Mouse (Mus musculus): ENCODE measurements around the gene L3mbtl1. TPM values are rescaled to one million over a fixed set of nuclear protein-coding genes. Genes with fewer than 3 reads are reported as not detected.

The L3mbtl1 gene
- 0.04 and 0.27 TPM in 2 replicates for total RNA-seq (2015)
- 0.16 TPM in 1 of 2 replicates, not detected in the other for total RNA-seq (2017)

DNA sequence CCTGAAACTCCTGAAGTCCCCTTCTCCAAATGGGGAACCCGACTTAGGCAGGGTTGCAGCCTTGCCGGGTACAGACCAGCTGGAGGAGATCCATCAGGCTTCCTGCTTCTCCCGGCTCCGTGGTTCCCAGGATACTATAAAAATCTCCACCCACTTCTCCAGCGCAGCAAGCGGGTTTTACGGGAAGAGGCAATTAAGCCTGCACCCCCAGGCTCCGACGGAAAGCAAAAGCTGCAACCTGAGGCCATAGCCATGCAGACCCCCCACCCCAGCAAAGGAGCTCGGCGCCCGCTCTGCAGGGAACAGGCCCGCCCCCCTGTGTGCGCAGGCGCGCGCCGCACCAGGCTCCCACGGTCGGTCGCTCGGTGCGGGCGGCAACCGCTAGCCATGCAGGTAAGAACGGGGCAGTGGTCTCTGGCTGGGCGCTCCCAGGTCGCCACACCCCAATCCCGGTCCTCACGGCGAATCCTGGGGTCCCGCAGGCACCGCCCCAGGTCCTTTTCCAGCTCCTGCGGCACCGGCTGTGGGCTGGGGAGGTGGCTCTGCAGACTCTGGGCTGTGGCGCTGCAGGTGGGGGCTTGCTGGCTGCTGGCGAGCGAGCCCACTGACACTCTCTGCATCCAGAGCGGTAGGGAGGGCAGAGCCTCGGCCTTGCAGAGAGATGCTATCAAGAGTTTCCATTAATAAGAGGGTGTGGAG, at the start of gene L3mbtl1:
L3mbtl1 (plus strand) TSS at position 325 of the 699 bp plus-strand sequence.
- 0 out of 2 replicates have a peak, but pooled peaks have one; percentile 39 for ATAC-seq (ENCODE audit: poor library complexity, severe bottlenecking)

GRCm38 (mm10) chr2:162899256-162899655, 44.0 kb upstream of the L3mbtl1 start:
- 0 out of 2 replicates have a peak, but pooled peaks have one; percentile 56 for ATAC-seq (ENCODE audit: poor library complexity, severe bottlenecking)

DNA sequence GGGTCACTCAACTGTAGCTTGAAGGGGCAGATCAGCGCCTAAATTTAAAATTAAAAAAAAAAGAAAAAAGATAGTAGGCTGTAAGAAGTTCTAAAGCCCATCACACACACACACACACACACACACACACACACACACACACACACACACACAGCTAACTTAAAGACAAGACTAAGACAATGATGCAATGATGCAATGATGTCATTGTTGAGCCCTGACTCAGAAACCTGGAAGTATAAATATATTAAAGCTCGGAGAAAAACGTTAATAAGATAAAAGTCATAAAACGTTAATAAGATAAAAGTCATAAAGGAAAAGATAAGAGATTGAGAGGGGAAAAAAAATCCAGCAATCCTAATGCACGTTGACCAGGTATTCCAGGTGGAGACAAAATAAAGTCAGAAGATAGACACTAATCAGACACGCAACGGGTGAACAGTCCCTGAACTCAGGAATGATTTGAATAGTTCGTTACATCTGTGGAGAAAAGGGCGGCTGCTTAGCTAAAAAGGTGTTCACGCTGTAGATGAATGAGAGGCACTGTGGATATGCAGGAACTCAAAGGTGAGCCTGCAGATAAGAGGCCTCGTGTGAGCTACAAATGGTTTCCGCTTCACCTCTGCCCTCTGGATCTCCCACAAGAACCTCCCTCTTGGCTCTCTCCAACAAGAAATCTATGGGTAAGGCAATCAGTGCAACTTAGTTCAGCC, 43.2 kb upstream of the L3mbtl1 start:
- ATAC-seq (ENCODE audit: poor library complexity, severe bottlenecking) = no peak

DNA sequence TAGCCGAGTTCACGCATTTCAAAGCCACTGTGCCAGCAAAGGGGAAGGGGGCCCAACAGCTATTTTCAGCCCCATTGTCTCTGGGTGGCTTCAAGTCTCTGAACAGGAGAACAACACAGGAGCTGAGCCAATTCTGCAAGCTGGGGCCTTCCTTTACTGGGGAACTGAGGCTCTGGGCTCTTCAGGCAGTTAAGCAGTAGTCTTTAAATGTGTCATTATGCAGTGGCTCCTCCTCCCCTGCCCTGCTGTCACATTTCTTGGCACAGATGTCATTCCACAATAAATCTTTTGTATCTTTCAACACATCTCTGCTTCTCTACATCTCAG, 42.7 kb upstream of the L3mbtl1 start:
- ATAC-seq (ENCODE audit: poor library complexity, severe bottlenecking) = no peak

DNA sequence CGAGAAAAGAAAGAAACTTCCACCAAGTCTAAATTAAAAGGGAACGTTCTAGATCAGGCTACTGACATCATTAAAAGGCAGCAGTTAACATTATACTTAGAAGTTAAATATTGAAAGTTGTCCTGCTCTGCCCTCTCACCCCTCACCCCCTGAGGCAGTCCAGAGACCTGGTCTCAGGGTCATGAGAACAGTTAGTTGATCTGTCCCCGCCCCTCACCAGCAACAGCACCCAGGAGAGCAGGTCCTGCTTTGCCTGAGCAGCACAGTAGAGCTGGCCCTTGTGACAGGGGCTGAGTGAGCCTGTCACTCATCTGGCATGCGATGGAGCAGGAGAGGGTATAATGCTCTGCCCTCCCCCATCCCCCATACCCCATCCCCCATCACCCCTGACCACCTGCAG, 37.4 kb upstream of the L3mbtl1 start:
- no peak for ATAC-seq (ENCODE audit: poor library complexity, severe bottlenecking)

- no peak for ATAC-seq (ENCODE audit: poor library complexity, severe bottlenecking)
Observed at GRCm38 (mm10) chr2:162908052-162908491, 35.2 kb upstream of the L3mbtl1 start.

DNA sequence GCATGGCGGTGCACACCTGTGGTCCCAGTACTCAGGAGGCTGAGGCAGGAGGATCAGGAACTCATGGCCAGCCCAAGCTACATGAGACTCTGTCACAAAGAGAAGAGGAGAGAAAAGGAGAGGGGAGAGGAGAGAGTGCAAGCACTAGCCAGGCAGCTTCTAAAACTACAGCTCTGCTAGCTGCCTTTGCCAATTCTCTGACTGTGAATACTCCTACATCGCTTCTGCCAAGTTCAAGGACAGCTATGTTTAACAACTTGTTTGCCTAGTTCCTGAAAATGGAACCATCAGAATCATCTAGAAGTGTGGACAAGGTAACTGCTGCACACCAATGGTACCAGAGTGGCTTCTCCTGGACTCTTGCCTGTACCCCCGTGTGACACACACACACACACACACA, 29.2 kb upstream of the L3mbtl1 start:
- no peak for ATAC-seq (ENCODE audit: poor library complexity, severe bottlenecking)

- ATAC-seq (ENCODE audit: poor library complexity, severe bottlenecking) = no peak
Observed at GRCm38 (mm10) chr2:162914519-162914918, 28.8 kb upstream of the L3mbtl1 start.

- ATAC-seq (ENCODE audit: poor library complexity, severe bottlenecking) = no peak
Observed at GRCm38 (mm10) chr2:162919926-162920325, 23.3 kb upstream of the L3mbtl1 start.

DNA sequence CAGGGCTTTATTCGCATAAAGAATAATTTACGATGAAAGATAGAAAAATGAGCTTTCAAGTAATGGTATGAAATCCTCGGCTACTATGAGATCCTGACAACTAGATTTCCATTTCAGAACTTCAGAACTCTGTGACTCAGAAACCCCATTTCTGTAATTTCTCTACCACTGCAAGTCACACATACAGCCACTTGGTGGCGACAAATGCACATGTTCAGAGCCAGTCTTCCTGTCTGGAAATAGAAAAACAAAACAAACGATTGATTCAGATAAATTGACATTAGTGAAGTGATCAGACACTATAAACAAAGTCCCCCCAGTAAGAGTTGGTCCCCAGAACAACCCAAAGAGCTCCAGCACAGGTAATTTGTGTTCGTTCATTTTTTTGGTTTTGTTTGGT, 21.1 kb upstream of the L3mbtl1 start:
- peak; percentile 94 for ATAC-seq (ENCODE audit: poor library complexity, severe bottlenecking)

DNA sequence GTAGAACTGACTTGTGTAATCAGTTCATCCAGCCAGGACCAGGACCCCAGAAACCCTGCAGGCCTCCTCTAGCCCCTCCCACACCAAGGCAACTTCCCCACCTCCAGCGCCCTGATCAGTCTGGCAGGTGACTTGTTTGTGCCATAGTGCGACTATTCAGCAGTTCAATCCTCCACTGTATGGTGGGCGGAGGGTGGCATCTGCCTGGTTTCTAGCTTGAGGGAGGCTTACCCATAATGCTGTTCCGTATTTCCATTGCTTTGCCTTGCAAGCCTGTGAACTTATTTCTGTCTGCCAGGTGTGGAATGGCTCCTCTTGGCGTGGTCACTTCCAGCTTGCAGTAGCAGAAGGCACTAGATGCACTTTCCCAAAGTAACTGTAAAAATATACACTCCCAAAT, 20.4 kb upstream of the L3mbtl1 start:
- ATAC-seq (ENCODE audit: poor library complexity, severe bottlenecking) = no peak

GRCm38 (mm10) chr2:162924126-162924525, 19.1 kb upstream of the L3mbtl1 start:
- ATAC-seq (ENCODE audit: poor library complexity, severe bottlenecking) = no peak

- ATAC-seq (ENCODE audit: poor library complexity, severe bottlenecking) = no peak
Observed at GRCm38 (mm10) chr2:162927918-162928585, 15.2 kb upstream of the L3mbtl1 start.

- ATAC-seq (ENCODE audit: poor library complexity, severe bottlenecking) = no peak
Observed at GRCm38 (mm10) chr2:162929704-162930103, 13.6 kb upstream of the L3mbtl1 start.

DNA sequence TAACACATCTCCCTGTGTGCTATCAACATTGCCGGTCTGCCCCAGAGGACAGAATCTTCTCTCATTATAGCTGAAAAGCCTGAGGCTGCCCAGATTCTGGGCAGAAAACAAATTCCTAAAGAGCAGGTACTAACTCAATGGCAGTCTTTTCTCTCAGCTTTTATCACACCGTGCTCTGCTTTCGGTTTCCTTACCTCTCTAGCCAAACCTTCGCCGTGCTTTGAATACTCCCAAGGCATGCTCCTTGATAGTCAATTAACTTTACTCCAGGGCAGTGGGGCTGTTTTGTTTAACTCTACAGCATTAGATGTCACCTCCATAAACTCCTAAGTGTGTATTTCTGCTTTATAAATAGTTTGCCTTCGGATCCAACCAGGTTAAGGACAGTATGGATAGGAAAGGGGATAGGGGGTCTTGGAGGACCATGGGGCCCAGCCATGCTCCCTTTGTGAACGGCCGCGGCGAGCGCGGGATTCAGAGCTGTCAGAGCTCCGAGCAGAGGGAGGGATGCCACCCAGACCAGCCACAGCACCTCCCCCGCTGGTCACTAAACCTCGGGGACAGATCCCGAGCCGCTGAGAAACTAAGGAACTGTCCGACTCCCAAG, 12.7 kb upstream of the L3mbtl1 start:
- ATAC-seq (ENCODE audit: poor library complexity, severe bottlenecking) = no peak

DNA sequence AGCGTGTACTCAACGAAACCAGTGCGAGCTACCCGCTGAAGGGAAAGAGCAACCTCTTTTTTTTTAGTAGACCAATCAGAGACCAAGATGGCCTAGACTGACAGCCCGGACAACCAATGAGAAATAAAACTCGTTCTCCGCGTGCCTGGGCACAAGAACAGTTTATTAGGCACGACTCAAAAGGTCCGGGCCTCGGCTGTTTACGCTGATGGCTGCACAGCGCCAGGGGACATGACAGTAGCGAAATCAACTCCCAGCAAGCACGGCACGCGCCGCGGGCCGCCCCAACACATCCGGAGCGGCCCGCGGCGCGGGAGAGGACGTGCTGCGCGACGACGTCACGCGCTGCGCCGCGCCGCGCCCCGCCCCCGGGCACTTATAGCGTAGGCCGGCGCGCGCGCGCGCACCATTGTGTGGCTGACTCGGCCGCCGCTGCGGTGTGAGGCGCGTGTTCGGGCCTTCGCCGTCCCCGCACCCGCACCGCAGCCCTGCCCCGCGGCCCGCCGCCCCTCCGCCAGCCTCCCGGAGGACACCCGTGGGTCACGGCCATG, 12.1 kb upstream of the L3mbtl1 start, which contains the start of gene Srsf6:
Srsf6 (plus strand) TSS at position 406 of the 551 bp plus-strand sequence.
- ATAC-seq (ENCODE audit: poor library complexity, severe bottlenecking) = peak; percentile 80

GRCm38 (mm10) chr2:162931674-162932650, 11.3 kb upstream of the L3mbtl1 start:
- peak; percentile 49 for ATAC-seq (ENCODE audit: poor library complexity, severe bottlenecking)

- no peak for ATAC-seq (ENCODE audit: poor library complexity, severe bottlenecking)
Observed at GRCm38 (mm10) chr2:162932706-162933105, 10.6 kb upstream of the L3mbtl1 start.

DNA sequence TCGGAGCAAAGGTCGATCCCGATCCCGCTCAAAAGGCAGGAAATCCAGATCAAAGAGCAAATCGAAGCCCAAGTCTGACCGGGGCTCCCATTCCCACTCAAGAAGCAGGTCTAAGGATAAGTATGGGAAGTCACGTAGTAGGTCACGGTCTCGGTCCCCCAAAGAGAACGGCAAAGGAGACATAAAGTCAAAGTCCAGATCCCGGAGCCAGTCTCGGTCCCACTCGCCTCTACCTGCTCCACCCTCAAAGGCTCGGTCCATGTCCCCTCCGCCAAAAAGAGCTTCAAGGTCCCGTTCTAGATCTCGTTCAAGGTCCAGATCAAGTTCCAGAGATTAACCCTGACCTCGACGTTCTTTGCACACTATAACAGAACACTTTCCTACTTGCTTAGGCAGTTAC, 8.9 kb upstream of the L3mbtl1 start:
- ATAC-seq (ENCODE audit: poor library complexity, severe bottlenecking) = no peak

GRCm38 (mm10) chr2:162935700-162936099, 7.6 kb upstream of the L3mbtl1 start:
- ATAC-seq (ENCODE audit: poor library complexity, severe bottlenecking) = no peak

Data from megakaryocyte, adult 5-6 weeks (primary cell).